ENCODE assay signal across 16 mouse cellular contexts in genomic region chr3:144612382-144612781, GRCm38 (mm10). TPM values are rescaled to one million over a fixed set of nuclear protein-coding genes. Genes with fewer than 3 reads are reported as not detected.
DNase-seq lines count a peak whose midpoint lies in the region; ATAC-seq and TF ChIP-seq lines count a peak whose summit lies in the region.
"Had no signal": no experiment of that assay in that cellular context is flagged by ENCODE, and none has a peak within 500 bp of the region (broad histone marks: within the 10 kb centered on the region; RNA-seq: fewer than 3 reads in every experiment).

No protein-coding gene starts in this region.

- H3K9ac ChIP-seq in hindbrain, postnatal 0 days (replicated peaks; ENCODE audit: low read length) = no peak overlapping the region
- no peak overlapping the region for H3K9ac ChIP-seq in embryonic facial prominence, embryonic 14.5 days (ENCODE audit: low read depth, low read length)
- no peak overlapping the region for H3K9ac ChIP-seq in liver, embryonic 13.5 days
- no peak overlapping the region for H3K9ac ChIP-seq in stomach, postnatal 0 days (ENCODE audit: low read length)
- H3K9ac ChIP-seq: forebrain, embryonic 13.5 days; kidney, embryonic 15.5 days had no signal

- H3K4me1 ChIP-seq in hindbrain, embryonic 10.5 days (replicated peaks) = peaks cover 36% of the 10 kb centered on the region
- peaks cover 7% of the 10 kb centered on the region; the same call in 1 of the 2 replicates for H3K4me1 ChIP-seq in hindbrain, postnatal 0 days (ENCODE audit: insufficient read depth, low read length)
- peaks cover 14% of the 10 kb centered on the region for H3K4me1 ChIP-seq in embryonic facial prominence, embryonic 14.5 days (ENCODE audit: control insufficient read depth, insufficient read depth, low read length)
- peaks cover 62% of the 10 kb centered on the region for H3K4me1 ChIP-seq in liver, embryonic 13.5 days (replicated peaks)
- H3K4me1 ChIP-seq in stomach, postnatal 0 days (replicated peaks; ENCODE audit: control insufficient read depth, insufficient read depth) = no peaks in the 10 kb centered on the region

- no peak overlapping the region for H3K4me3 ChIP-seq in hindbrain, embryonic 10.5 days
- H3K4me3 ChIP-seq in hindbrain, postnatal 0 days (ENCODE audit: low read length) = no peak overlapping the region
- H3K4me3 ChIP-seq in embryonic facial prominence, embryonic 14.5 days (ENCODE audit: low read depth, low read length) = no peak overlapping the region
- H3K4me3 ChIP-seq in liver, embryonic 13.5 days (replicated peaks) = no peak overlapping the region
- no peak overlapping the region for H3K4me3 ChIP-seq in stomach, postnatal 0 days (ENCODE audit: low read depth, low read length)
- H3K4me3 ChIP-seq: forebrain, embryonic 13.5 days; kidney, embryonic 15.5 days had no signal

- H3K36me3 ChIP-seq in hindbrain, embryonic 10.5 days = no peaks in the 10 kb centered on the region
- H3K36me3 ChIP-seq in hindbrain, postnatal 0 days (ENCODE audit: insufficient read depth, low read length) = no peaks in the 10 kb centered on the region
- no peaks in the 10 kb centered on the region for H3K36me3 ChIP-seq in embryonic facial prominence, embryonic 14.5 days (ENCODE audit: control insufficient read depth, insufficient read depth, low read length)
- H3K36me3 ChIP-seq in liver, embryonic 13.5 days = no peaks in the 10 kb centered on the region
- no peaks in the 10 kb centered on the region for H3K36me3 ChIP-seq in stomach, postnatal 0 days (ENCODE audit: control insufficient read depth, insufficient read depth, low read length)
- H3K36me3 ChIP-seq: kidney, embryonic 15.5 days had no signal

- no peak for TF ChIP-seq EP300 in stomach, postnatal 0 days (optimal IDR thresholded peaks at IDR 0.05)

- 0 out of 2 replicates have a peak overlapping the region, but pooled peaks have one; percentile 35 for H3K27ac ChIP-seq in hindbrain, embryonic 10.5 days
- no peak overlapping the region for H3K27ac ChIP-seq in hindbrain, postnatal 0 days
- 0 out of 2 replicates have a peak overlapping the region, but pooled peaks have one; percentile 53 for H3K27ac ChIP-seq in embryonic facial prominence, embryonic 14.5 days (replicated peaks; ENCODE audit: low read depth, low read length)
- peak overlapping the region; percentile 68 for H3K27ac ChIP-seq in liver, embryonic 13.5 days
- peak overlapping the region; percentile 69 for H3K27ac ChIP-seq in stomach, postnatal 0 days (replicated peaks)
- H3K27ac ChIP-seq: forebrain, embryonic 13.5 days; kidney, embryonic 15.5 days had no signal

- TF ChIP-seq CTCF in hindbrain, postnatal 0 days (IDR thresholded peaks at IDR 0.05; ENCODE audit: low read depth) = no peak
- TF ChIP-seq CTCF in stomach, postnatal 0 days (IDR thresholded peaks at IDR 0.05; ENCODE audit: low read depth) = no peak

- no peaks in the 10 kb centered on the region for H3K9me3 ChIP-seq in hindbrain, embryonic 10.5 days
- H3K9me3 ChIP-seq in hindbrain, postnatal 0 days (ENCODE audit: low read length) = no peaks in the 10 kb centered on the region
- H3K9me3 ChIP-seq in embryonic facial prominence, embryonic 14.5 days (ENCODE audit: control insufficient read depth, low read length) = no peaks in the 10 kb centered on the region
- H3K9me3 ChIP-seq in liver, embryonic 13.5 days (replicated peaks) = no peaks in the 10 kb centered on the region
- no peaks in the 10 kb centered on the region for H3K9me3 ChIP-seq in stomach, postnatal 0 days (ENCODE audit: control insufficient read depth, low read length)
- H3K9me3 ChIP-seq: forebrain, embryonic 13.5 days; kidney, embryonic 15.5 days had no signal

- ATAC-seq in hindbrain, postnatal 0 days = no peak
- ATAC-seq in embryonic facial prominence, embryonic 14.5 days (ENCODE audit: low read depth) = no peak
- peak; percentile 65 for ATAC-seq in liver, embryonic 13.5 days (ENCODE audit: low read depth)
- no peak for ATAC-seq in stomach, postnatal 0 days (ENCODE audit: low FRiP score, low TSS enrichment)
- ATAC-seq: activated CD4-positive, CD25-positive, alpha-beta regulatory T cell, adult 4 months; Patski had no signal

- 74% methylated on average over 6 of the region's 6 CpGs for WGBS in hindbrain, embryonic 10.5 days
- WGBS in hindbrain, postnatal 0 days = 74% methylated on average over 6 of the region's 6 CpGs
- 77% methylated on average over 6 of the region's 6 CpGs for WGBS in embryonic facial prominence, embryonic 14.5 days
- WGBS in liver, embryonic 13.5 days (ENCODE audit: insufficient replicate concordance) = 41% methylated on average over 6 of the region's 6 CpGs
- WGBS in stomach, postnatal 0 days = 46% methylated on average over 6 of the region's 6 CpGs

- DNase-seq in hindbrain, embryonic 10.5 days (ENCODE audit: low spot score) = no peak
- no peak for DNase-seq in hindbrain, postnatal 0 days (ENCODE audit: low spot score)
- no peak for DNase-seq in embryonic facial prominence, embryonic 14.5 days (ENCODE audit: low spot score)
- no peak for DNase-seq in liver, embryonic 13.5 days
- no peak for DNase-seq in stomach, postnatal 0 days (ENCODE audit: low spot score)
- DNase-seq in spleen, postnatal 36 days (ENCODE audit: low spot score in 2 of 2) = no peak
- DNase-seq in cerebellum, postnatal 4 days (ENCODE audit: low spot score in 2 of 2) = no peak
- DNase-seq in spleen, adult 18-20 months = no peak
- DNase-seq: adrenal gland, postnatal 25 days; cerebellum, adult 2 months; heart, postnatal 4 days; thymus, postnatal 36 days had no signal

- no peak overlapping the region for H3K4me2 ChIP-seq in hindbrain, postnatal 0 days (ENCODE audit: low read depth, low read length)
- H3K4me2 ChIP-seq in embryonic facial prominence, embryonic 14.5 days (ENCODE audit: low read depth, low read length) = no peak overlapping the region
- H3K4me2 ChIP-seq in liver, embryonic 13.5 days = peak overlapping the region; percentile 24; the same call in 1 of the 2 replicates
- H3K4me2 ChIP-seq in stomach, postnatal 0 days (replicated peaks; ENCODE audit: low read depth) = no peak overlapping the region
- H3K4me2 ChIP-seq: forebrain, embryonic 13.5 days; kidney, embryonic 15.5 days had no signal

- H3K27me3 ChIP-seq in hindbrain, embryonic 10.5 days (ENCODE audit: insufficient read depth, poor library complexity, severe bottlenecking) = no peaks in the 10 kb centered on the region
- no peaks in the 10 kb centered on the region for H3K27me3 ChIP-seq in hindbrain, postnatal 0 days (ENCODE audit: insufficient read depth, low read length)
- no peaks in the 10 kb centered on the region for H3K27me3 ChIP-seq in embryonic facial prominence, embryonic 14.5 days (replicated peaks; ENCODE audit: control insufficient read depth, insufficient read depth, low read length)
- no peaks in the 10 kb centered on the region for H3K27me3 ChIP-seq in liver, embryonic 13.5 days
- no peaks in the 10 kb centered on the region for H3K27me3 ChIP-seq in stomach, postnatal 0 days (ENCODE audit: control insufficient read depth, insufficient read depth, low read length)
- H3K27me3 ChIP-seq: forebrain, embryonic 13.5 days; kidney, embryonic 15.5 days; Patski had no signal

RNA-seq across cellular contexts. Expression of gene Selenof, which starts 42.3 kb away (rescaled TPM):
- 484 and 487 TPM in 2 replicates for polyA plus RNA-seq in hindbrain, embryonic 10.5 days (2016; fragmentation: Nextera tagmentation; extraction: Ambion mirVana)
- total RNA-seq in hindbrain, postnatal 0 days (2014; rRNA removed) = 210 and 211 TPM in 2 replicates
- 686 and 693 TPM in 2 replicates for polyA plus RNA-seq in hindbrain, postnatal 0 days (2015; fragmentation: Nextera tagmentation; extraction: Ambion mirVana)
- polyA plus RNA-seq in embryonic facial prominence, embryonic 14.5 days (2014; fragmentation: Nextera tagmentation; extraction: Ambion mirVana) = 552 and 561 TPM in 2 replicates
- 316 and 342 TPM in 2 replicates for polyA plus RNA-seq in liver, embryonic 13.5 days (2015; fragmentation: Nextera tagmentation; extraction: Ambion mirVana)
- polyA plus RNA-seq in stomach, postnatal 0 days (2015; fragmentation: Nextera tagmentation; extraction: Ambion mirVana) = 546 and 560 TPM in 2 replicates

RNA-seq across cellular contexts. Expression of gene Hs2st1, which starts 42.4 kb away (rescaled TPM):
- polyA plus RNA-seq in hindbrain, embryonic 10.5 days (2016; fragmentation: Nextera tagmentation; extraction: Ambion mirVana) = 12.6 and 13.3 TPM in 2 replicates
- 38.8 and 39.2 TPM in 2 replicates for total RNA-seq in hindbrain, postnatal 0 days (2014; rRNA removed)
- polyA plus RNA-seq in hindbrain, postnatal 0 days (2015; fragmentation: Nextera tagmentation; extraction: Ambion mirVana) = 11.0 and 11.1 TPM in 2 replicates
- polyA plus RNA-seq in embryonic facial prominence, embryonic 14.5 days (2014; fragmentation: Nextera tagmentation; extraction: Ambion mirVana) = 13.7 and 14.4 TPM in 2 replicates
- 2.2 and 3.1 TPM in 2 replicates for polyA plus RNA-seq in liver, embryonic 13.5 days (2015; fragmentation: Nextera tagmentation; extraction: Ambion mirVana)
- polyA plus RNA-seq in stomach, postnatal 0 days (2015; fragmentation: Nextera tagmentation; extraction: Ambion mirVana) = 5.1 and 5.8 TPM in 2 replicates
